Comparison of ENCODE assay signal across 10 mouse cellular contexts in the genomic region with DNA sequence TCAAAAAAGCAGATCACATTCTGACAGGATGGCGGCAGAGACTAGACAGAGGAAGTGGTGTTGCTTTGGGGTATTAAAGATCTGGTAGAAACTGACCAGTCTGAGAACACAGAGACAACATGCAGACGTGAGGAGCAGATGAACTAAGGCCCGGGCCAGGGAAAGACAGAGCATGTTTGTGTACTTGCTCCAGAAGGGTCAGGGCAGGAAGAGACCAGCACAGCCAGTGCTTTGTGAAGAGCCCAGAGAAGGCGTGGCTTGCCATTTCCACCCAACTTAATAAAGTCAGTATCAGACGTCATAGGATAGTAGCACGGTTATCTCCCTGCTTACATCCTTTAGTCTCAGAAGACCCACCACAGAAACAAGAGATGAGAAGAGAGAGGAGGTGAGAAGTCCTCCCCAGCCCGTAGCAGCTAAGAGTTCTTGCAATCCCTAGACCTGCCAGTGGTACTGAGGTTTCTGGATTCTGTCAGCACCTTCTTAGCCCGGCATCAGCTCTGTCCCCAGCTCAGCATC.
DNase-seq lines count a peak whose midpoint lies in the region; ATAC-seq and TF ChIP-seq lines count a peak whose summit lies in the region.
"Had no signal": no experiment of that assay in that cellular context is flagged by ENCODE, and none has a peak within 500 bp of the region (broad histone marks: within the 10 kb centered on the region; RNA-seq: fewer than 3 reads in every experiment).

No protein-coding gene starts in this region.

- no peak for TF ChIP-seq CTCF in layer of hippocampus, adult 2 months (conservative IDR thresholded peaks at IDR 0.05)

- H3K4me3 ChIP-seq in layer of hippocampus, adult 2 months: no peak overlapping the region
- H3K4me3 ChIP-seq: midbrain, embryonic 12.5 days had no signal

- DNase-seq in frontal cortex, postnatal 14 days (ENCODE audit: low spot score in 2 of 2): no peak
- DNase-seq in layer of hippocampus, adult 2 months (ENCODE audit: low spot score in 2 of 2): peak in 1 of 2 experiments; percentile 25
- no peak for DNase-seq in layer of hippocampus, postnatal 25 days (ENCODE audit: extremely low spot score in 1 of 2, low spot score in 1 of 2)
- DNase-seq in CD8-positive naive resting alpha-beta T cell, adult 2 months (ENCODE audit: low read depth in 2 of 2, low spot score in 2 of 2): peak; percentile 48 to 56
- DNase-seq in kidney, postnatal 25 days: peak; percentile 25 to 75
- no peak for DNase-seq in cerebellum, adult 11 months
- DNase-seq in c-Kit-positive CD71-positive TER-119-positive erythroid progenitor cells, embryonic 14.5 days (ENCODE audit: low spot score): no peak
- DNase-seq: right cerebral cortex, postnatal 25 days had no signal

- peak; percentile 57 for ATAC-seq in frontal cortex, adult (ENCODE audit: low TSS enrichment)

- peak overlapping the region; percentile 47; the same call in 1 of the 2 replicates for H3K27ac ChIP-seq in layer of hippocampus, adult 2 months
- H3K27ac ChIP-seq: midbrain, embryonic 12.5 days had no signal

Comparison
In these comparisons a context has a peak if more than half of its experiments do, and no peak if none do; other contexts are left out.
1. DNase-seq: peak in CD8-positive naive resting alpha-beta T cell, adult 2 months (2 of 2) and kidney, postnatal 25 days (2 of 2); none in frontal cortex, postnatal 14 days (0 of 2), layer of hippocampus, postnatal 25 days (0 of 2), cerebellum, adult 11 months (single experiment) and c-Kit-positive CD71-positive TER-119-positive erythroid progenitor cells, embryonic 14.5 days (single experiment).